Mouse (Mus musculus) heart, adult 2 months (tissue): ENCODE results near the gene Tbc1d15.

Experiments
- CTCF ChIP-seq: fragments of 200-600 bp; IDR thresholded peaks from 2 replicates; pipeline ENCODE4 v1.8.1; 2022; ENCODE audit warnings: antibody characterized with exemption, mild to moderate bottlenecking, moderate library complexity
- EP300 ChIP-seq: fragments of 200-500 bp; IDR thresholded peaks from 2 replicates; pipeline ENCODE4 v1.6.1; 2011; ENCODE audit warnings: low read depth, low read length, control low read depth; ENCODE audit not compliant: insufficient read depth
- POLR2A ChIP-seq: fragments of 200-500 bp; IDR thresholded peaks from 2 replicates; pipeline ENCODE4 v1.6.1; 2011; ENCODE audit warnings: mild to moderate bottlenecking, low read depth, low read length, control low read depth; ENCODE audit not compliant: insufficient read depth

DNA sequence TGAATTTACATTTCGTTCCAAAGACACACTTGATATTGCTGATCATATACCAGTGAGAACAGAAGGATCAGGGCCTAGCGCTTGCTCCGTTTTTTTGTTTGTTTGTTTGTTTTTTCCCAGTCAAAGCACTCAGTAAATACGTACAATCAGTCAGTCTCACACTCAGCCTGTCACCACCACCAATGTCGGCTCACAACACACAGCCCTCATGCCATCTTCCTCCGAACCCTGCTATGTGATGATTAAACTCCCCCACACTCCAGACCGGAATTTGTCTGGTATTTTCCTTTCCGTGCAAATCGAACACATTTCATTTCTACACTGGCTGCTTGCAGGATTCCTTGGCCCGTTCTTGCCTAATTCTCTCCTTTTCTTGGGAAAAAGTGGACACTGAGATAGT is 77.9 kb downstream of the Tbc1d15 start:
- no peak for TF ChIP-seq EP300
- TF ChIP-seq CTCF: no peak
- no peak for TF ChIP-seq POLR2A
